Mouse (Mus musculus) MEL (cell line): Measurements from ENCODE around the gene Nek9.

Experiments used
- HCFC1 ChIP-seq: IDR thresholded peaks from 2 replicates; pipeline ENCODE4 v1.6.1; 2012; ENCODE audit warnings: low read depth, mild to moderate bottlenecking, inconsistent platforms, low read length, improper control_type of control experiment, moderate library complexity
- JUND ChIP-seq: IDR thresholded peaks from 2 replicates; pipeline ENCODE4 v1.6.1; 2011; ENCODE audit warnings: low read depth, mild to moderate bottlenecking, improper control_type of control experiment, low read length
- USF1 ChIP-seq: IDR thresholded peaks from 2 replicates; pipeline ENCODE4 v1.6.1; 2014; ENCODE audit warnings: low read depth, mild to moderate bottlenecking, inconsistent platforms, low read length, improper control_type of control experiment, moderate library complexity
- USF2 ChIP-seq, 2 experiments: IDR thresholded peaks; 2 replicates each; pipeline ENCODE4 v1.6.1; 2011 to 2012; ENCODE audit warnings: improper control_type of control experiment in 2 of 2, low read length in 2 of 2, borderline replicate concordance in 1 of 2, inconsistent platforms in 1 of 2, low read depth in 1 of 2, mild to moderate bottlenecking in 1 of 2; ENCODE audit not compliant: insufficient read depth in 1 of 2
- ZNF384 ChIP-seq: IDR thresholded peaks from 2 replicates; pipeline ENCODE4 v1.6.1; 2012; ENCODE audit warnings: low read depth, mild to moderate bottlenecking, inconsistent platforms, low read length, improper control_type of control experiment

- TF ChIP-seq USF2 (IDR thresholded peaks at IDR 0.05; ENCODE audit: borderline replicate concordance in 1 of 2, insufficient read depth in 1 of 2, low read depth in 1 of 2, low read length in 2 of 2) (no peak), ZNF384 (no peak), HCFC1 (no peak), USF1 (no peak), JUND (no peak)
Observed at GRCm38 (mm10) chr12:85350407-85351232, 11.5 kb upstream of the Nek9 start.
